Mouse (Mus musculus) neural tube, embryonic 13.5 days (tissue): ENCODE measurements at regions not wholly inside any gene's neighbourhood (a gene's known extent, or its start where the extent isn't known, plus 50 kb on each side); places are given as distances from the start of the nearest gene placed in this dataset.
A peak's percentile ranks its signal among the peaks of the same experiment; 100 is the strongest.

Experiments used
- ATAC-seq: fragments of 200-750 bp; cut with Nextera tagmentation; 2 replicates; pipeline ENCODE4 v1.8.0; 2017; ENCODE audit warnings: low read depth, mild to moderate bottlenecking, moderate TSS enrichment, moderate library complexity
- H3K27ac ChIP-seq: fragments of 300-500 bp; sonication (generic); replicated peaks from 2 replicates; pipeline ENCODE4 v1.5.1; 2015; ENCODE audit warnings: moderate library complexity, mild to moderate bottlenecking, inconsistent platforms
- H3K27me3 ChIP-seq: fragments of 300-500 bp; sonication (generic); 2 replicates; pipeline ENCODE4 v1.6.1; 2015; ENCODE audit warnings: mild to moderate bottlenecking, inconsistent platforms
- H3K36me3 ChIP-seq: fragments of 300-500 bp; sonication (generic); 2 replicates; pipeline ENCODE4 v1.6.1; 2015; ENCODE audit warnings: mild to moderate bottlenecking, inconsistent platforms
- H3K4me1 ChIP-seq: fragments of 300-500 bp; sonication (generic); replicated peaks from 2 replicates; pipeline ENCODE4 v1.6.1; 2015; ENCODE audit warnings: inconsistent platforms
- H3K4me2 ChIP-seq: fragments of 300-500 bp; sonication (generic); 2 replicates; pipeline ENCODE4 v1.6.1; 2015; ENCODE audit warnings: inconsistent platforms, mild to moderate bottlenecking, moderate library complexity
- H3K4me3 ChIP-seq: fragments of 300-500 bp; sonication (generic); 2 replicates; pipeline ENCODE4 v1.5.1; 2015; ENCODE audit warnings: mild to moderate bottlenecking, inconsistent platforms
- H3K9ac ChIP-seq: fragments of 300-500 bp; sonication (generic); 2 replicates; pipeline ENCODE4 v1.6.1; 2015; ENCODE audit warnings: moderate library complexity, mild to moderate bottlenecking, inconsistent platforms
- H3K9me3 ChIP-seq: fragments of 300-500 bp; sonication (generic); 2 replicates; pipeline ENCODE4 v1.6.1; 2016; ENCODE audit warnings: inconsistent platforms
- WGBS: fragments of 180-500 bp; shearing (Covaris S2); methylation state at CpG from one replicate; pipeline ENCODE4 v1.1.7; 2015; 5-methylcytosine and 5-hydroxymethylcytosine counted together

GRCm38 (mm10) chr4:110128918-110129317 is 151.1 kb downstream of the Dmrta2 start:
- Histone ChIP-seq H3K27me3 (no peaks in the 10 kb centered on the region), H3K9me3 (no peaks in the 10 kb centered on the region), H3K27ac (peak overlapping the region; percentile 87), H3K36me3 (no peaks in the 10 kb centered on the region), H3K9ac (peak overlapping the region; percentile 23; the same call in 1 of the 2 replicates), H3K4me2 (no peak overlapping the region), H3K4me3 (no peak overlapping the region), H3K4me1 (peaks cover 27% of the 10 kb centered on the region)
- WGBS: 3% methylated on average over 1 of the region's 1 CpGs
- ATAC-seq: peak; percentile 90

GRCm38 (mm10) chr4:110129518-110129917 is 151.7 kb downstream of the Dmrta2 start:
- WGBS: 34% methylated on average over 3 of the region's 3 CpGs
- ATAC-seq: peak; percentile 88
- peaks cover 33% of the 10 kb centered on the region for H3K4me1 ChIP-seq
- no peak overlapping the region for H3K4me2 ChIP-seq
- no peak overlapping the region for H3K4me3 ChIP-seq
- no peaks in the 10 kb centered on the region for H3K36me3 ChIP-seq
- H3K27me3 ChIP-seq: no peaks in the 10 kb centered on the region
- peak overlapping the region; percentile 23; the same call in 1 of the 2 replicates for H3K9ac ChIP-seq
- H3K9me3 ChIP-seq: no peaks in the 10 kb centered on the region
- H3K27ac ChIP-seq: peak overlapping the region; percentile 87

GRCm38 (mm10) chr4:110132061-110132460 is 154.2 kb downstream of the Dmrta2 start:
- Histone ChIP-seq H3K9ac (no peak overlapping the region), H3K36me3 (no peaks in the 10 kb centered on the region), H3K9me3 (no peaks in the 10 kb centered on the region), H3K27ac (no peak overlapping the region), H3K4me1 (peaks cover 36% of the 10 kb centered on the region), H3K4me3 (no peak overlapping the region), H3K27me3 (no peaks in the 10 kb centered on the region), H3K4me2 (no peak overlapping the region)
- WGBS: 59% methylated on average over 4 of the region's 4 CpGs
- no peak for ATAC-seq

GRCm38 (mm10) chr4:110134036-110134435 is 156.2 kb downstream of the Dmrta2 start:
- H3K9me3 ChIP-seq: no peaks in the 10 kb centered on the region
- H3K4me1 ChIP-seq: peaks cover 31% of the 10 kb centered on the region
- 42% methylated on average over 7 of the region's 7 CpGs for WGBS
- H3K27me3 ChIP-seq: no peaks in the 10 kb centered on the region
- peak overlapping the region; percentile 49; the same call in 1 of the 2 replicates for H3K27ac ChIP-seq
- no peak overlapping the region for H3K4me3 ChIP-seq
- no peaks in the 10 kb centered on the region for H3K36me3 ChIP-seq
- no peak for ATAC-seq
- no peak overlapping the region for H3K4me2 ChIP-seq
- H3K9ac ChIP-seq: no peak overlapping the region

- Histone ChIP-seq H3K9ac (no peak overlapping the region), H3K4me2 (no peak overlapping the region), H3K27ac (no peak overlapping the region), H3K27me3 (no peaks in the 10 kb centered on the region), H3K4me3 (no peak overlapping the region), H3K4me1 (no peaks in the 10 kb centered on the region), H3K36me3 (no peaks in the 10 kb centered on the region), H3K9me3 (no peaks in the 10 kb centered on the region)
- ATAC-seq: no peak
- 87% methylated on average over 1 of the region's 1 CpGs for WGBS
Measured at GRCm38 (mm10) chr4:110145229-110145628, 167.4 kb downstream of the Dmrta2 start.

GRCm38 (mm10) chr4:110152103-110152946 is 174.5 kb downstream of the Dmrta2 start:
- no peaks in the 10 kb centered on the region for H3K36me3 ChIP-seq
- ATAC-seq: peak; percentile 85
- no peaks in the 10 kb centered on the region for H3K9me3 ChIP-seq
- WGBS: 4% methylated on average over 15 of the region's 15 CpGs
- H3K27ac ChIP-seq: peak overlapping the region; percentile 89
- H3K27me3 ChIP-seq: no peaks in the 10 kb centered on the region
- no peak overlapping the region for H3K4me3 ChIP-seq
- H3K9ac ChIP-seq: peak overlapping the region; percentile 1; the same call in 1 of the 2 replicates
- peaks cover 34% of the 10 kb centered on the region for H3K4me1 ChIP-seq
- peak overlapping the region; percentile 35 for H3K4me2 ChIP-seq
